Mouse (Mus musculus): ENCODE measurements around the gene Trpm5.

GRCm38 (mm10) chr7:143025496-143025895, 68.9 kb downstream of the Trpm5 start:
- TF ChIP-seq CTCF (IDR thresholded peaks at IDR 0.05; ENCODE audit: extremely low read depth, insufficient read length, insufficient replicate concordance, low read depth, low read length) (no peak), POLR2A (IDR thresholded peaks at IDR 0.05; ENCODE audit: low read depth, low read length) (no peak)

All from small intestine, adult 2 months (tissue).